Mouse (Mus musculus): Measurements from ENCODE around the gene Pomt1. TPM values are rescaled to one million over a fixed set of nuclear protein-coding genes. Genes with fewer than 3 reads are reported as not detected.
"Not testable (repeated sequence)": the region's sequence is repeated elsewhere in the genome, so short reads cannot be mapped to it uniquely, and the experiment has no call there.

Pomt1 gene
- polyA plus RNA-seq, 1 experiment from 2014 or later = 28.3 TPM

DNA sequence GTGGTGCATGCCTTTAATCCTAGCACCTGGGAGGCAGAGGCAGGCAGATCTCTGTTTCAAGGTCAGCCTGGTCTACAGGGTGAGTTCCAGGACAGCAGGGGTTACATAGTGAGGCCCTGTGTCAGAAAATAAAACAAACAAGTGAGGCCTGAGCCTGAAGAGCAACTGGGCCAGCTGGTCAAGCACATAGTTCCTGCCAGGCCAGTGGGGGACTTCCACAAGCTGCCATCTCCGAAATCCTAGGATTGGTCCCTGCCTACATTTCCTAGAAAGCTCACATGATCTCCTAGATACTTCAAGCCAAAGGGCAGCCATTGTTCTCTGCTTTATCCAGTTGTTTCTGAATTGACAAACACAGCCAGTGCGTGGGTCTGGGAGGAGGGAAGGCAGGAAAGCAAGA, 59.5 kb downstream of the Pomt1 start:
- H3K27me3 ChIP-seq (ENCODE audit: control insufficient read depth, insufficient read depth, low read length); H3K4me3 ChIP-seq (replicated peaks; ENCODE audit: low read depth, low read length); H3K9ac ChIP-seq (replicated peaks; ENCODE audit: low read length); ATAC-seq (ENCODE audit: low FRiP score, low TSS enrichment); H3K9me3 ChIP-seq (ENCODE audit: control insufficient read depth, low read length); DNase-seq; H3K4me1 ChIP-seq (ENCODE audit: control insufficient read depth, insufficient read depth, low read length); H3K4me2 ChIP-seq (ENCODE audit: low read length); H3K27ac ChIP-seq (replicated peaks; ENCODE audit: low read depth, low read length): not testable (repeated sequence)
- H3K36me3 ChIP-seq (ENCODE audit: control insufficient read depth, insufficient read depth, low read length) = peaks cover 69% of the 10 kb centered on the region
- WGBS = 95% methylated on average over 2 of the region's 2 CpGs

DNA sequence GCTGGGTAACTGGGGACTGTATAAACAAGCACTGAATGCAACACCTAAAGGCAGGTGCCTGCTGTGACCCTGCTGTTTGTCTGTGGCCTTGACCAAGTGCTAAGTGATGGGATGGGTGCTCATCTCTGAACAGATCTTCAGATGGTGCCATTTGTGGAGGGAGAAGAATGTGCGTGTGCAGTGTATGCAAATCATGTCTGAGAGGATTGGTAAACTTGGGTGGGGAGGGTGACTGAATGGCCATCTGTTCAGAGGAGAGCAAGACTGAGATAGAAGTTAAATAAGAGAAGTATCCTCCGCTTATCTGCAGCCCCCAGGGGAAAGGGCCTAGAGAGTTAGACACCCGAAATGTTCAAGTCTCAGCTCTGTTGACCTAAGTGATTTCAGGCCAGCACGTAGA, 63.1 kb downstream of the Pomt1 start:
- DNase-seq (no peak), ATAC-seq (ENCODE audit: low FRiP score, low TSS enrichment) (no peak)
- H3K27ac ChIP-seq (replicated peaks; ENCODE audit: low read depth, low read length) = no peak overlapping the region
- 91% methylated on average over 4 of the region's 4 CpGs for WGBS
- no peak overlapping the region for H3K9ac ChIP-seq (replicated peaks; ENCODE audit: low read length)
- H3K27me3 ChIP-seq (ENCODE audit: control insufficient read depth, insufficient read depth, low read length) = no peaks in the 10 kb centered on the region
- no peaks in the 10 kb centered on the region for H3K4me1 ChIP-seq (ENCODE audit: control insufficient read depth, insufficient read depth, low read length)
- H3K4me3 ChIP-seq (replicated peaks; ENCODE audit: low read depth, low read length) = no peak overlapping the region
- peaks cover 84% of the 10 kb centered on the region for H3K36me3 ChIP-seq (ENCODE audit: control insufficient read depth, insufficient read depth, low read length)
- no peak overlapping the region for H3K4me2 ChIP-seq (ENCODE audit: low read length)
- no peaks in the 10 kb centered on the region for H3K9me3 ChIP-seq (ENCODE audit: control insufficient read depth, low read length)

DNA sequence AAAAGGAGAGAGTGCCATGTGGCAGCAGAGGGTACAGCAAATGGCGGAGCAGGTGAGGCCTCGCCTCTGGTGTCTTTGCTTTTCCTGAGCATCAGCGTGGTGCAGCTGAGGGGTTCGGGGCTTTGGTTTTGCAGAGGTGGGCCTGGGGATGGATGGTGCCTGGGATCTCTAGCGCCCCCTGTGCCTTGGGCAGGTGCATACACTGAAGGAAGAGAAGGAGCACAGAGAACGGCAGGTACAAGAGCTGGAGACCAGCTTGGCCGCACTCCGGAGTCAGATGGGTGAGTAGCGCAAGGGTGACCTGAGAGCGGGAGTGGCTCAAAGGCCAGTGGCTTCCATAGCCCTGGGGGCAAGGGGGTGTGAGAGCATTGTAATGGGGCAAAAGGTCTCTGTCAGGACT, 66.6 kb downstream of the Pomt1 start:
- Histone ChIP-seq H3K36me3 (ENCODE audit: control insufficient read depth, insufficient read depth, low read length) (peaks cover 97% of the 10 kb centered on the region), H3K9ac (replicated peaks; ENCODE audit: low read length) (no peak overlapping the region), H3K4me3 (replicated peaks; ENCODE audit: low read depth, low read length) (no peak overlapping the region), H3K27ac (replicated peaks; ENCODE audit: low read depth, low read length) (no peak overlapping the region), H3K27me3 (ENCODE audit: control insufficient read depth, insufficient read depth, low read length) (no peaks in the 10 kb centered on the region), H3K4me2 (ENCODE audit: low read length) (no peak overlapping the region), H3K4me1 (ENCODE audit: control insufficient read depth, insufficient read depth, low read length) (no peaks in the 10 kb centered on the region), H3K9me3 (ENCODE audit: control insufficient read depth, low read length) (no peaks in the 10 kb centered on the region)
- ATAC-seq (ENCODE audit: low FRiP score, low TSS enrichment) (no peak), DNase-seq (no peak)
- WGBS = 90% methylated on average over 9 of the region's 10 CpGs

DNA sequence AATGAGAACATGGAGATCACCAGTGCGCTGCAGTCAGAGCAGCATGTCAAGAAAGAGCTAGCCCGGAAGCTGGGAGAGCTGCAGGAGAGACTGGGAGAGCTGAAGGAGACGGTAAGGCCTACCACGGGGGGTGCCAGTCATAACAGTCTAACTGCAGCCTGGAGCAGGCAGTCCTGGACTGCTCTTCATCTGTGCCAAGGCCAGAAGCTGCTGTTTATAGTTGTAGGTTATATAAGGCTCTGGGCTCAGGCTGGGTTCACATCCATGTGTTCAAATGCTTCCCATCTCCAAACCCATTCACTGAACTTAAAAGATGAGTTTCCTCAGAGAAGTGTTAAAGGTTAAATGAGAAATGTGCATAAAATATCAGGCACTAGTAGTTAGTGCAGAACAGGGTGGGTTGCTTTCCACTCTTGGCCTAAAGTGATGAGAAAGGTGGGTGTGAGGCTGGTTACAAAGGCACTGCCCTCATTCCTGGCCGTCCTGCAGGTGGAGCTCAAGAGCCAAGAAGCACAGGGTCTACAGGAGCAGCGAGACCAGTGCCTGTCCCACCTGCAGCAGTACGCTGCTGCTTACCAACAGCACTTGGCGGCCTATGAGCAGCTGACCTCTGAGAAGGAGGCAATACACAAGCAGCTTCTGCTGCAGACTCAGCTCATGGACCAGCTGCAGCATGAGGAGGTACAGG, 67.9 kb downstream of the Pomt1 start:
- ATAC-seq (ENCODE audit: low FRiP score, low TSS enrichment) (no peak), DNase-seq (peak; percentile 66)
- Histone ChIP-seq H3K9ac (replicated peaks; ENCODE audit: low read length) (no peak overlapping the region), H3K4me1 (ENCODE audit: control insufficient read depth, insufficient read depth, low read length) (no peaks in the 10 kb centered on the region), H3K27ac (replicated peaks; ENCODE audit: low read depth, low read length) (no peak overlapping the region), H3K36me3 (ENCODE audit: control insufficient read depth, insufficient read depth, low read length) (peaks cover 96% of the 10 kb centered on the region), H3K9me3 (ENCODE audit: control insufficient read depth, low read length) (no peaks in the 10 kb centered on the region), H3K4me2 (ENCODE audit: low read length) (no peak overlapping the region), H3K27me3 (ENCODE audit: control insufficient read depth, insufficient read depth, low read length) (no peaks in the 10 kb centered on the region), H3K4me3 (replicated peaks; ENCODE audit: low read depth, low read length) (no peak overlapping the region)
- 57% methylated on average over 8 of the region's 8 CpGs for WGBS

Other genes starting within 250 kb of the Pomt1 start
- gene Fam78a, start 151.7 kb upstream of the Pomt1 start, polyA plus RNA-seq (2014; fragmentation: Nextera tagmentation; extraction: Ambion mirVana) = 0.50 and 0.59 TPM in 2 replicates
- 21.6 and 24.4 TPM in 2 replicates for gene Plpp7, start 141.1 kb upstream of the Pomt1 start, polyA plus RNA-seq (2014; fragmentation: Nextera tagmentation; extraction: Ambion mirVana)
- 121 and 141 TPM in 2 replicates for gene Prrc2b, start 85.5 kb upstream of the Pomt1 start, polyA plus RNA-seq (2014; fragmentation: Nextera tagmentation; extraction: Ambion mirVana)
- 89.6 and 96.1 TPM in 2 replicates for gene Uck1, start 23.6 kb downstream of the Pomt1 start, polyA plus RNA-seq (2014; fragmentation: Nextera tagmentation; extraction: Ambion mirVana)
- 22.5 and 26.1 TPM in 2 replicates for gene Golga2, start 50.8 kb downstream of the Pomt1 start, polyA plus RNA-seq (2014; fragmentation: Nextera tagmentation; extraction: Ambion mirVana)
- 169 and 339 TPM in 2 replicates for gene Swi5, start 51.5 kb downstream of the Pomt1 start, polyA plus RNA-seq (2014; fragmentation: Nextera tagmentation; extraction: Ambion mirVana)
- 46.4 and 54.1 TPM in 2 replicates for gene Ciz1, start 115.7 kb downstream of the Pomt1 start, polyA plus RNA-seq (2014; fragmentation: Nextera tagmentation; extraction: Ambion mirVana)
- gene Dnm1, start 116.7 kb downstream of the Pomt1 start, polyA plus RNA-seq (2014; fragmentation: Nextera tagmentation; extraction: Ambion mirVana) = 90.6 and 103 TPM in 2 replicates
- gene 1110008P14Rik, start 145.3 kb downstream of the Pomt1 start, polyA plus RNA-seq (2014; fragmentation: Nextera tagmentation; extraction: Ambion mirVana) = 107 and 153 TPM in 2 replicates
- gene Lcn2, start 151.7 kb downstream of the Pomt1 start, polyA plus RNA-seq (2014; fragmentation: Nextera tagmentation; extraction: Ambion mirVana) = not detected in 2 replicates
- 46.2 and 64.4 TPM in 2 replicates for gene Ptges2, start 159.3 kb downstream of the Pomt1 start, polyA plus RNA-seq (2014; fragmentation: Nextera tagmentation; extraction: Ambion mirVana)
- gene Naif1, start 213.9 kb downstream of the Pomt1 start, polyA plus RNA-seq (2014; fragmentation: Nextera tagmentation; extraction: Ambion mirVana) = 5.3 and 5.6 TPM in 2 replicates
- gene Slc25a25, start 214.9 kb downstream of the Pomt1 start, polyA plus RNA-seq (2014; fragmentation: Nextera tagmentation; extraction: Ambion mirVana) = 36.3 and 41.5 TPM in 2 replicates